Mouse (Mus musculus) fibroblast of lung, adult 2 months (primary cell): Measurements from ENCODE around the gene Wnt9b.

Experiments
- DNase-seq: peaks from one replicate; pipeline ENCODE4 v3.0.0-alpha.2; 2011; ENCODE audit warnings: low read depth

Gene Wnt9b

DNA sequence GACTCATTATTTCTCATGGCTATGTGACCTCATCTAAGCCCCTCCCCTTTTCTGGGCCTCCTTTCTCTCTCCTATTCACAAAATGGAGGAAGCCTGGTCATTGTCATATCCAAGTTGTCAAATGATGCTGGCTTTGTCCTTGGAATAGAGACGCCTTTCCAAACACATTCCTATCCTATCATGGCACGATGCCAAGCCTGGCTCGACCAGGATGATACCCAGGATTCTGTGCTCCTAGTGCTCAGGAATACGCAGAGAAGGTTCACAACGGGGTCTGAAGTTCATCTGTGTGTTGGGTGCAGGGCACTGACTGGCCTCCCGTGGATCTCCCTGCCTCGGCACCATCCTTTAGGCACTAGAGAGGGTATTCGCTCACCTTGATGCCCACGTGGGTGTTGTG lies 18.0 kb downstream of the Wnt9b start:
- DNase-seq: no peak

DNA sequence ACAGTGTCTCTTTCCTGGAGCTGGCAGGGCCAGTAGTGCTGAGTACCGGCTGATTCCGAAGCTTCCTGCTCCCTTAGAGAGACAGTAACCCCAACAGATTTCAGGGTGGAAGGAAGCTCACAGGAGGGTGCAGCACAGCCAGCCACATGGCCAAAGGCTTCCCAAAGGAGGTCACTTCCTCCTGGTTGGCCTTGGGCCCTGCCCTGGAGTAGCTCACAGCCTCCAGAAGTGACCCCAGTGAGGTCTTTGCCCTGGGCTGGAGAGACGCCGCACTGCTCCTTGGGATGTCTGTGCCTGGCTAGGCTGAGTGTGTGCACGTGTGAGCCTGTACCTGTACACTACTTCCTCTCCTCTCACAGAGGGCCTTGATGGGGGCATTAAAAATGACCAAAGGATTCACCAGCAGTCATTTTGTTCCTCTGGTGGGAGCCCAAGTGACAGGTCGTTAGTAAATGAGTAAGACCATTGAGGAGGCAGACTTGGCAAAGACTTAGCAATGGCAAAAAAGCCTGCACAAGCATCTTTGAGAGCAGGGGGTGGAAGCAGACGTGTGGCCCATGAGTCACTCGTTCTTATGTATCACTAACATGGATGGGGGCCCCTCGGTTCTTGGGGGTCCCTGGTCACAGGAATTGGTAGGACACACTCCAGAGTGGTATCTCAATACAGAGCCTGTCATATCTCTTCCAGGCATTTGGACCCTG lies 20.2 kb downstream of the Wnt9b start:
- DNase-seq: no peak

DNA sequence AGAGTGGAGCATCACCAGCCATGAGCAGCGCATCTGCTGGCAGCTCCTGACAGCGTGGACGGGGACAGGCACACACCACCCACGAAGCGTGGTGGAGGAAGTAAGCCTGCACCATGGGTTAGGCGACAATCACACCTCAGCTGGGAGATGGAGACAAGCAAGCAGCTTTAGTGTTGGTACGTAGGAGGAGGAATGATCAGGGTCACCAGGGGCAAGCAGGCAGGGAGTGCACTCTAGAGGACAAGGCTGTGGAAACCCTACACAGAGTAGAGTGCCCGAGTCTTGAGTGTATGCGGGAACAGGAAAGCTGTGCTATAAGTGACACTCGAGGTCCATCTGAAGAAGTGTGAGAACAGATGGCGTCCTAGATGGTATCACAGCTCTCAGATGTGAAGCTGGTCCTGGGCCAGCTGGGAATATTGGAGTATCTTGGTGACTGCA lies 25.3 kb downstream of the Wnt9b start:
- no peak for DNase-seq

DNA sequence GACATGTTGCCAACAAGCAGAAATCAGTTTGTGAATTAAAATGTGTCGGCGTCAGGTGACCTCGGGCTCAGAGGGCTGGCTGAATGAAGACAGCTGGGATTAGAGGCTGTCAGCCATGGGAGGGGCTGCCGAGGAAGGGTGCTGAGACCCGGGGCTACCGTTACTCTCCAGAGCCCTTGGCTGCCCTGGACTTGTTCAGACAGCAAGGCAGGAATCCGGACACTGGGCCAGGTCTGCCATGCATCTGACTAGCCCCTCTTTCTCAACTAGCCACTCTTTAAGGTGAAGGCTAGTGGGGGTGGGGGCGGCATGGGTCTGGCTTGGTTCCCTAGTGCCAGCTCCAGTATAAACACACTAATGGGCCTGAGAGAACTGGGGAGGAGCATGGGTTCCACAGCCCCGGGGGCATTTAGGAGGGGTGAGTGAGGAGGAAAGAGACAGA lies 27.6 kb downstream of the Wnt9b start:
- no peak for DNase-seq

DNA sequence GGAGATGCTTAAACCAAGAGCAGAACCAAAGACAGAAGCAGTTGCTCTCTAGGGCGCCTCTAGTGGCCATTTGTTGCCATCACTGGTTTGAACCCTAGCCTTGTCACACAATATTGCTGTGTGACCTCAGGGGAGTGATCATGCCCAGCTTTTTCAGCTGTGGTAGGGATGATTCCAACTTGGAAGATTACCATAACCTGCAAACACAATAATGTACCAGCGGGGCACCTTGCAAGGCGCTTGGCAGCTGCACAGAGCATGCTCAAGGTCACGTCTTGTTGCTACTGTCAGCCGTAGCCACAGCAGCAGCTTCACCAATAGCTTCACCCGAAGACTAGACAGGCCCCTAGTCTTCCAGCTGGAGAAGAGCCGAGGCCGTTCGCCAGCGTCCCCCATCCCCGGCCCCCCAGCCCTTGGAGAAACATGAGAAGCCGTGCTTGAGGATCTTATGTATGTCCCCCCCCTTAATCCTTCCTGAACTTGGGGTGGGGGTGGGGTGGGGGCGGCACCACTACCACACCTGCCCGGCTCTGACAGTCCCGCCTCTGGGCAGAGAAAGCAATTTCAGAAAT lies 28.1 kb downstream of the Wnt9b start:
- no peak for DNase-seq

DNA sequence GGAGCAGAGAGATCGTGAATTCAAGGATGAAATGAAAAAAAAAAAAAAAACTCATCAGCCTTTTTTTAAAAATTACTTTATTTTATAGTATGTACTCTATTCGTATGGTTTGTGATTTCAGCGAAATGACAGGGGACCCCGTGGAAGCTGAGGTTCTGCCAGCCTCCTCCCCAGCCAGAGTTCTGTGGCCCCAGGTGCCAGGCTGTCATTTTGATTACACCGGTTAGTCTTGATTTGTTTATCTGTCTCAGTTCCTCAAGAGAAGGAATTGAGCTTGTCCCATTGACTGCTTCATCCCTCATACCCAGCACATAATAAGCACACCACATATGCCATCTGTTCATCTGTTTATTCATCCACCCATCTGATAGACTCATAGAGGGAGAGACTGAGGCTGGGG lies 30.2 kb downstream of the Wnt9b start:
- DNase-seq: no peak

DNA sequence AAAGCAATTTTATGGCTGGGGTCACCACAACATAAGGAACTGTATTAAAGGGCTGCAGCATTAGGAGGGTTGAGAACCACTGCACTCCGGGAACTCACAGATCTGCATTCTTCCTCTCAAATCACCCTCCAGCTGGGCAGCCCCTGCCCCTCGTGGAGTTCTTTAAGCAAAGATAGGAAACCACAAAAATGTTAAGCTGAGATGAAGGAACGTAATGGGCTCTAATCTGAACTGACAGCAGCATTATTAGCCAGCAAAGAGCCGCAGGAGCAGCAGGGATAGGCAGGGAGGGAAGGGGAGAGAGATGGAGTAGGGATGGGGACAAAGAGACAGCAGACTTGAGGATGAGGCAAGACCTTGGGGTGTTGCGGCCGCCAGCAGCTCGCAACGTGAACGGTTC lies 32.6 kb downstream of the Wnt9b start:
- no peak for DNase-seq

DNA sequence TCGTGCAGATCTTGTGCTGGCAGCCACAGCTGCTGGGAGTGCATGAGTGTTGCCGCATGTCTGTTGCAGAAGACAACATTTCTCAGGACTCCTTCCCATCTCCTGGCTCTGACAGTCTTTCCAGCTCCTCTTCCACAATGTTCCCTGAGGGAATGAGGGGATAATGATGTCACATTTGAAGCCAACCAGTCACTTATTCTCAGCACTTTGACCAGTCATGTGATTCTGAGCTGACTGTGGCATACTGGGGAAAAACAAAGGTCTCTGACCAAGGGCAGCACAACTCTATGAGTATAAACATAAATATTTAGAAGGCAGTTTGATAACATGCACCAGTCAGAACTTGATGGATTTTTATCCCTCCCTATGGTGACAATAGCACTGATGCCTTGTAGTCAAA lies 35.5 kb downstream of the Wnt9b start:
- no peak for DNase-seq

DNA sequence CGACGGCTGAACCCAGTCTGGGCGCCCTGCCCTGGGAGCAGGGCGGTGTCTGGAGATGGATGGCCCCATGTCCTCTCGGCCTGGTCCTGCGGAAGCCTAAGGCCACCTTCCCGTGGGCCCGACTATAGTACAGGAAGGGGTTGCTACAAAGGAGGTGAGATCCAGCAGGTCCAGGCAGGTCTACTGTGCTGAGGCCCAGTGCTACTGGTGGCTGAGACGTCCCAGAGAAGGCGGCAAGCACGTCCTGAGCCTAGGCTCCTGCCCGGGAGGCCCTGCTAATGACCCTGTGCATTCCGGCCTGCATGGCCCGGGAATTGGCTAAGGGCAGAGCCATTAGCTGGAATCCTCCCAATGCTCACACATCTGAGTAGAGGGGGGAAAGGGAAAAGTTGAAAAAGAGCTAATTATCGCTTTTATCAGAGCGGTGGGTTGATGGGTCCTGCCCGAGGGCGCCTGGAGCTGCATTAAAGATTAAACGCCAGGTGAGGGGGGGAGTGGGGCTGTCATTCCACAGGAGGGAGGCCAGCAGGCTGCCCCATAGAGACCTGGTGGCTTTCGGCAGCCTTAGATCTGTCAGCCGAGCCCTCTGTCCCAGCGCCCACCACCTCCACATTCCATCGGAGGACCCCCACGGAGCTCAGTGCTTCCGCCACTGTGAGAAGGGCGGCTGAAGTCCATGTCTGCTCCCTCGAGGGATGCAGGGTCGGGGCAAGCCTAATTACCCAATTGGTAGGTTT lies 37.6 kb downstream of the Wnt9b start:
- no peak for DNase-seq

DNA sequence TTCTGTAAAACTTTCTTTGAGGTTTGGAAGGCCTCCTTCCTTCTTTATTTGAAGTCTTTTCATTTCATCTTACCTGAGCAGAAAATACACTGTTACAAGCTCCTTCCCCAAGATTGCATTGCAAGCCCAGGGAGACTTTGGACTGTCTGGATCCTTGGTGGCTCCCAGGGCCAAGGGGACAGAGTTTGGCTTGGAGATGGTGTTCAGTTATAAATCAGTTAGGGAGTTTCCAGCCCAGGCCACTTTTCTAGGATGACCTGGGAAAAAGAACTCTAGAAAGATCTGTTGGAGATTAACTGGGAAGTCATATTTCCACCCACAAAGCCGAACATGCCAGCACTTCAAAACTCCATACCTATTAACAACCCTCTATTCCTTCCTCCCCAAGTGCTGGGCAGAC lies 39.6 kb downstream of the Wnt9b start:
- no peak for DNase-seq

DNA sequence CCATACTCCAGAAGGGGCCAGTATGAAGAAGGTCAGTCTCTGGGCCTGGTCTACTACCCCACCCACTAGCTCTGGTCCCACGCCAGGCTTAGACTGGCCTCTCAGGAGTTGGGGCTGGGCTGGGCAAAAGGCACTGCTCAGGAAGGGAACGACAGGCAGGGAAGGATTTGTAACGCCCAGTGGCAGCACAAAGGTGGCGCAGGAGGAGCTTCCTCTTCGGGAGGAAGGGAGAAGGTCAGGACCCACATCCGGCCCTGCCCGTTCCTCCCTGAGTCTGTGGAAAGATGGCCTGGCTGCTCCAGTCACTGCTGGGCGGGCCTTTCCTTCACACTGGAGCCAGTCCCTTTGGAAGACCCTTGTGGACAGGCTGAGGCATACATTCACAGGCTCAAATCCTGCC lies 42.6 kb downstream of the Wnt9b start:
- DNase-seq: no peak

DNA sequence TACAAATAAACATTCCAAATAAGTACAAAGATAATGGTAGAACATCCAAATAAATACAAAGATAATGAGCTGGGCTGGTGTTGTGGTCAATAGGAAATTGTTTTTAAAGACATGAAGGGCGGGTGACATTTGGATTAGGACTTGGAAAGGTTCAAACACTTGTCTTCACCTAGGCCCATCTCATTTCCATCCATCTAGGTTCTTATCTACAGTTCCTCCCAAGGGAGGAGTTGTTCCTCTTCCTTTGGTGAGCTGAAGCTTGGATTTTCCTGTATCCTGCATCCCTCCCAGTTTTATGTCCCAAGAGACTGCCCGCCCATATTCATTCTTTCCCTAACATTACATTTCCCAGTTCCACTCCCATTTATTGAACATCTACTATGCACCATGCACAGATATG lies 51.4 kb downstream of the Wnt9b start:
- DNase-seq: no peak

DNA sequence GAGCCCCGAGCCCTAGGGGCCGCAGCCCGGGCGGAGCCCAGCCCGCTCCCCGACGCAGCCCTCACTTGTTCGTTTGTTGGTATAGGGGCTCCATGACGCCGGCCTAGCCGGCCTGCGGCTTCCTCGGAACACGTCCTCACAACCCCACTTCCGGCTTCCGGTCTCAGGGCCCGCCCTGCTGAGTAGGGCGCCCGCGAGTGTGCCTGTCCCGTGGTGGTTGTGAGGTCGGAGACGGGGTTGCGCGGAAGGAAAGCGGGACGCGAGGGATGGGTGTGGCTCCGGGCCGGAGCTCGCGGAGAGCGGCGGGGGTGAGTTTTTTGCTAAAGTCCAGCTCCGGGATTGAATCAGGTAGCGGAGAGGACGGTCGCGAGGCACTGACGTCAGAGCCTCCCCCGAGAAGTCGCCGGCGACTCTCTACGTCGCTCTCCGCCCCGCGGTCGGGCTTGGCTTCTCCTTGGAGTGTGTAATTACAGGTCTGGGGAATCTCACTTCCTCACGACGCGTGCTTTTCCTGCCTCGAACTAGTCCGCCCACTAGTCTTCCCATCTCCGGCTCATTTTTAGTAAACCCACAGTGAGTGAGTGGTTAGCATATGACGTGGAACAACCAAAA lies 52.0 kb downstream of the Wnt9b start, which contains the start of gene Gosr2:
Gene Gosr2 (minus strand): TSS at position 334 of the 612 bp plus-strand sequence.
- peak; percentile 80 for DNase-seq

DNA sequence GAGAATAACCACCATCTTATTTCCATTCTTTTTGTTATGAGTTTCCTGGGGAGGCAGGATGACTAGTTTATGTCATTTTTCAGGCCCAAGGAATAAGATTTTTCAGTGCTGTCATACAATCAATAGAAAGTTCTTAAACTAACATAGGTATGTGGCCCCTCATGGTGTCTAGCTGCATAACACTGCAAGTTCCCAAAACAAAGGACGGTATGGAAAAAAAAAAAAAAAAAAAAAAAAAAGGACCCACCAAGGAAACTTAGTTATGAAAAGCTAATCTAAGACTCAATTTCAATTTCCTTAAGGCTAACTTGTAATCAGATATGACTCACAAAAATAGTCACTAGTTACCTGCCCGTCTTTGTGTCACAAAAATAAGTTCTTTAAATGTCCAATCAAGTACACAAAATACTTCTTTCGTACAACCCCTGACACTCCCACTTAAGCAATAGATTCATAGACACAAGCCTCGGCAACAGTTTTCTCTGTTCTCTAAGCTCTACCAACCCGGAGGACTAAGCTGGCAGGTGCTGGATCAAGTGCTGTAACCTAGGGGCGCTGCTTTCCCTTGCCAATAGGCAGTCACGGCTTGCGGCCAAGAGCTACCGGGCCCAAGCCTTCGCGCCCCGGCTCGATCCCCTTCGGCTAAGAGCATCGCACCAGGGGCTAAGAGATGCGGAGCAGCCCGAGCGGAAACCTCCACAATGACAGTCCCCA lies 52.6 kb downstream of the Wnt9b start:
- no peak for DNase-seq

DNA sequence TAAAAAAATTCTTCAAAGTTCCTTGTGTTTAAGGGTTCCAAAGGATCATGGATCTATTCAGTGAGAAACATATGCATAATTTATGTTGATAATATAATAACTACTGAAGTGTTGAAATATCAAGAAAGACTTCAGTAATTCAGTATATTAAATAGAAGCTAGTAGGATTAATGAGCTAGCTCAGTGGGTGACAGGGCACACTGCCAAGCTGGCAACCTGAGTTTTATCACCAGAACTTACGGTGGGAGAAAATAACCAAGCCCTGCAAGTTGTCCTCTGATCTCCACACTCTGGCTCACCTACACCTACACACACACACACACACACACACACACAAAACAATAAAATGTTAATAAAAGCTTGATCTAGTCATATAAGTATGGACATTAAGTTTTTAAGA lies 56.4 kb downstream of the Wnt9b start:
- no peak for DNase-seq

DNA sequence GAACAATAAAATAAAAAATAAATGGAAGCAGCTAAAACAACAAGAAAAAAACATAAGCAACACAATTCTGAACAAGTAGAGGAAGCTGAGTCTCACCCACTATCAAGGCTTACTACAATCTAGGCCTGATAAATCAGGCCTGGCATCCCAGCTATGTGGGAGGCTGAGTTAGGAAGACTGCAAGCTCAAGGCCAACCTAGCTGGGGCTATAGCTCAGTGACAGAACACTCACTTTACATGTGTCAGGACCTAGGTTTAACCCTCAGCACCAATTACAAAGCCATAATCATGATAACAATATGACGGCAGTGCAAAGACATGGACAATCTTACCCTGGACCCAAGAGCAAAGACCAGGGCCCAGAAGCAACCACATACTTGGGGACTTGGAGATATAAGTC lies 58.6 kb downstream of the Wnt9b start:
- DNase-seq: no peak

DNA sequence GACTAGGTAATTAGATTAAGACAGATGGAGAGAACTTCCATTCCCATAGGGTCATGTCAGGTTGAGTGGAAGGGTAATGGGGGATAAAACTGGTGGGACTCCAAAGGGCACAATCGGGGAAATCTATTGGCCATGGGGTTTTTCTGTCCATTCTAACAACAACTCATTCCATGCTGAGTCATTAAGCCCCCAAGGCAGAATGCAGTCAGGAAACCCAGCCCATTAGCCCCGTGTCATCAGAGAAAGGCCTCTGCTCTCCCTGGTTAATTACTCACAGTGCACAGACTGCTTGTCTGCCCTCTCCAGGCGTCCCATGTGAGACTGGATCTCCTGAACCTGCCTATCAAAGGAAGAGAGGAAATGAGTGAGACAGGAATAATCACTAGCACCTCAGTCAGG lies 60.6 kb downstream of the Wnt9b start:
- DNase-seq: no peak

DNA sequence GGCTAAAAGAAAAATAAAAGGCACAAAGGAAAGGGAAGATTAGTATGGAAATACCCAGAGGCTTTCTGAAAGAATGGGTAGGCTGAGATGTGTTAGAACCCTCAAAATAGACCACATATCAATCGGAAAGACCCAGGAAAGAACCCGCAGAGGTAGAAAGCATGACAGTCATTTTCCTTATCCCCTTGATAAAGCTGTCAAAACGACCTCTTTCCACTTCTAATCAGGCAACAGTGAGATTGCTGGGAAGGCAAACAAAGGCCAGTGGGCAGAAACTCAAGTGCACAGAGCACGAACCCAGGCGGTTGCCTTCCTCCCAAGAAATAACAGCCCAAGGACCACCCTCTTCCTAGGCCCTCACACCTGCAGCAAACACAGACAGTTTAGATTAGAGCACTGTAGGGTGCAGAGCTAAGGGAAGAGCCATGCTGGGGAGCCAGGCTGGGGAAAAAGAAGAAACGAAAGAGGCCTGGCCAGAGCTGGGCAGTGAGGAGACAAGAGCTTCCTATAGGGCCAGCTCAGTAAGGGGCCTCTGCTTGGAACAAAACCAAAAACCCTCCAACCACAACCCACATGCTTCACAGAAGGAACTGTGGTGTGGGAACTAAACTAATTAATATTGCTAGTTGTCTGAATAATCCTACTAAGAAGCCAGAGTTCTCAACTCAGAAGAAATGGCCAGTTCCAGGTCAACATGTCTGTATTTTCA lies 61.2 kb downstream of the Wnt9b start:
- DNase-seq: no peak

DNA sequence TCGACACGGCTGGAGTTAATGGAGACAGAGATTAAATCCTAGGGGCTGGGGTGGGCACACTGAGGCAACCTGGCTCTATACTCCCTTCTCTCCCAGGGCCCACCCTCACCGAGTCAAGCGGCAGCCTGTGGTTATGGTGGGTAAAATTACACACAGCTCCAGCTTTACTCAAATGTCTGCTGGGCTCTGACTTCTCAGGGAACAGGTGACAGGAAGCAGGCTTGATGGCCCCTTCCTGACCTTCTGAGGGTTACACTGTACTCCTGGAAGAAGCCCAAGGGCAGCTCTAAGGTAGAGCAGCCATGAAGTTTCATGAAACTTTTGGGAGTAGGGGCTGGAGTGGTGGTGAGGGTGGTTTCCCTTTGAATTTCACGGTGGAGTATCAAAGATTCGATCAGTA lies 62.9 kb downstream of the Wnt9b start:
- no peak for DNase-seq

DNA sequence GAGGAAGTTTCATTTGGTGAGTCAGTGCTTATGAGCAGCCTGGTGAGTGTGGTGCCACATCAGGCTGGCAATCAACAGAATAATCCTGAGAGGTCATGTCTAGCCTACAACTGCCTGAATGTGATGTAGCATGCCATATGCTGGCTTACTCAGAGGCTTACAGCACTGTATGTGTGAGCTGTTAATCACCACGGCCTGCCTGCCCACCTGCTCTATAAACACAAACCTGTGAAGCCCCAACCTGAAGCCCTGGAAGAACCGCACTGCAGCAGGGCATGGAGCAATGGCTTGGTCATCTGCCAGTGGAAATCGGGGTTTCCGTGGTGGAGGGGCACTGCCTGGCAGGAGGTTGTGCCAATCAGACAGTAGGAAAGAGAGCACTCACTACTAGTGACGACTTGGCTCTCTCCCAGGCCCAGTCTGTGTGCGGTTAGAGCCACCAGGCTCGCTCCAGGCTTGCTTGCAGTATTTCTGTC lies 64.3 kb downstream of the Wnt9b start:
- peak; percentile 53 for DNase-seq

DNA sequence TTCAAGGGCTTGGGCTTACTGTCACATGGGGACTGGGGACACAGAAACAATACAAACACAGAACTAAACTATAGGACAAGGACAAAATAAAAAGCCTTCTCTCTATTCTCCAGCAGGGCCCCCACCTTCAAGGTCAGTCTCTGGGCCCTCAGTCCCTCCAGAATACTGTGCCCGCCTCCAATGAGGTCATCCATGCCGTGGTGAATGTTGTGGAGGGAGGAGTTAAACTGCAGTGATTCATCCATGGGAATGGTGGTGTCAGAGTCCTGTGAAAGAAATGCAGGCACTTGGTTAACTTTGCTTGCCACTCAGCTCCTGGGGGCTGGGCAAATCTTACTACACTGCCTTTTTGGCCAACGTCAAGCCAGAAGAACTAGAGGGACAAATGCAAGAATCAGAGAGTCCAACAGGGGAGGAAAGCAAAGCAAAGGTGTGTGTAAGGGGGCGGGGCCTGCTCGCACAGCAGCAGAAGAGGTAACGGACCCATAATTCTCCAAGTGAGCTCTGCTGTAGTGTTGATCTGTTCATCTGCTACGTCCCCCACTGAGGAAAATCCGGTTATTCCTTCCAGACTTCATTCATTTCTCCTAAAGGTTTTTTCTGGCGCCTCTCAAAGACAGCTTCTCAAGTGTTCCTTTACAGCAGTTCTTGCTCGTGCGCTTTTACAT lies 65.8 kb downstream of the Wnt9b start:
- DNase-seq: no peak
